Mouse (Mus musculus) heart, embryonic 11.5 days (tissue): ENCODE results near the gene Csad. TPM values are rescaled to one million over a fixed set of nuclear protein-coding genes. Genes with fewer than 3 reads are reported as not detected.

Source experiments
- ATAC-seq: fragments of 200-750 bp; cut with Nextera tagmentation; replicated peaks from 2 replicates; pipeline ENCODE4 v1.8.0; 2017; ENCODE audit warnings: moderate library complexity; ENCODE audit not compliant: insufficient number of reproducible peaks, low FRiP score, low TSS enrichment
- H3K27ac ChIP-seq: fragments of 300-500 bp; sonication (generic); 2 replicates; pipeline ENCODE4 v1.5.1; 2014; ENCODE audit warnings: mild to moderate bottlenecking, low read depth, low read length
- H3K27me3 ChIP-seq: fragments of 300-500 bp; sonication (generic); 2 replicates; pipeline ENCODE4 v1.6.1; 2014; ENCODE audit warnings: mild to moderate bottlenecking, low read length, mixed read lengths; ENCODE audit not compliant: control insufficient read depth, insufficient read depth
- H3K36me3 ChIP-seq: fragments of 300-500 bp; sonication (generic); 2 replicates; pipeline ENCODE4 v1.6.1; 2014; ENCODE audit warnings: mild to moderate bottlenecking, low read length, moderate library complexity, mixed read lengths; ENCODE audit not compliant: control insufficient read depth, insufficient read depth
- H3K4me1 ChIP-seq: fragments of 300-500 bp; sonication (generic); 2 replicates; pipeline ENCODE4 v1.6.1; 2014; ENCODE audit warnings: low read length; ENCODE audit not compliant: control insufficient read depth, insufficient read depth
- H3K4me2 ChIP-seq: fragments of 300-500 bp; sonication (generic); 2 replicates; pipeline ENCODE4 v1.6.1; 2014; ENCODE audit warnings: mild to moderate bottlenecking, moderate library complexity
- H3K4me3 ChIP-seq: fragments of 300-500 bp; sonication (generic); 2 replicates; pipeline ENCODE4 v1.5.1; 2014; ENCODE audit warnings: low read depth, low read length
- H3K9ac ChIP-seq: fragments of 300-500 bp; sonication (generic); 2 replicates; pipeline ENCODE4 v1.6.1; 2014; ENCODE audit warnings: mild to moderate bottlenecking, low read depth, low read length, moderate library complexity
- H3K9me3 ChIP-seq: fragments of 300-500 bp; sonication (generic); replicated peaks from 2 replicates; pipeline ENCODE4 v1.6.1; 2016; ENCODE audit warnings: low read length; ENCODE audit not compliant: control insufficient read depth
- WGBS: fragments of 180-500 bp; shearing (Covaris S2); extraction: QIAGEN DNeasy Blood & Tissue Kit; methylation state at CpG from one replicate; pipeline ENCODE4 v1.1.7; 2014; ENCODE audit not compliant: insufficient replicate concordance; 5-methylcytosine and 5-hydroxymethylcytosine counted together
- polyA plus RNA-seq: library from polyadenylated mRNA; unstranded; fragments of >200 nt; fragmentation: Nextera tagmentation; extraction: Ambion mirVana; gene quantifications from 2 replicates; pipeline ENCODE4 v1.2.1, GENCODE M21; 2014

Gene Csad
- polyA plus RNA-seq, 1 experiment from 2014 or later, result 33.4 TPM

- no peak overlapping the region for H3K9ac ChIP-seq
- H3K4me1 ChIP-seq, result no peaks in the 10 kb centered on the region; the same call in 1 of the 2 replicates
- H3K27ac ChIP-seq, result no peak overlapping the region
- H3K9me3 ChIP-seq, result no peaks in the 10 kb centered on the region
- no peak for ATAC-seq
- no peak overlapping the region for H3K4me2 ChIP-seq
- WGBS, result 64% methylated on average over 3 of the region's 3 CpGs
- no peak overlapping the region for H3K4me3 ChIP-seq
- no peaks in the 10 kb centered on the region for H3K27me3 ChIP-seq
- H3K36me3 ChIP-seq, result peaks cover 7% of the 10 kb centered on the region
Measured at GRCm38 (mm10) chr15:102183076-102183475, 21.4 kb downstream of the Csad start.

GRCm38 (mm10) chr15:102179924-102180323 is 24.6 kb downstream of the Csad start:
- WGBS, result 86% methylated on average over 14 of the region's 14 CpGs
- peaks cover 5% of the 10 kb centered on the region; the same call in 1 of the 2 replicates for H3K36me3 ChIP-seq

GRCm38 (mm10) chr15:102179106-102179505 is 25.4 kb downstream of the Csad start:
- Histone ChIP-seq H3K27ac (no peak overlapping the region), H3K36me3 (peaks cover 3% of the 10 kb centered on the region; the same call in 1 of the 2 replicates), H3K9ac (no peak overlapping the region), H3K9me3 (peaks cover 4% of the 10 kb centered on the region; the same call in 1 of the 2 replicates), H3K27me3 (no peaks in the 10 kb centered on the region), H3K4me2 (no peak overlapping the region), H3K4me1 (no peaks in the 10 kb centered on the region), H3K4me3 (no peak overlapping the region)
- 68% methylated on average over 9 of the region's 9 CpGs for WGBS
- ATAC-seq, result no peak

More at GRCm38 (mm10) chr15:102179924-102180323, 24.6 kb downstream of the Csad start:
- H3K27me3 ChIP-seq, result no peaks in the 10 kb centered on the region
- H3K4me2 ChIP-seq, result no peak overlapping the region
- no peak for ATAC-seq
- H3K27ac ChIP-seq, result no peak overlapping the region
- H3K9ac ChIP-seq, result no peak overlapping the region
- H3K4me1 ChIP-seq, result no peaks in the 10 kb centered on the region
- H3K9me3 ChIP-seq, result no peaks in the 10 kb centered on the region
- H3K4me3 ChIP-seq, result no peak overlapping the region

- Histone ChIP-seq H3K4me3 (no peak overlapping the region), H3K9ac (no peak overlapping the region), H3K27ac (no peak overlapping the region), H3K27me3 (no peaks in the 10 kb centered on the region), H3K4me2 (no peak overlapping the region), H3K36me3 (peaks cover 3% of the 10 kb centered on the region; the same call in 1 of the 2 replicates), H3K9me3 (peaks cover 4% of the 10 kb centered on the region; the same call in 1 of the 2 replicates), H3K4me1 (no peaks in the 10 kb centered on the region)
- 18% methylated on average over 6 of the region's 6 CpGs for WGBS
- no peak for ATAC-seq
Measured at GRCm38 (mm10) chr15:102178279-102178678, 26.2 kb downstream of the Csad start.

GRCm38 (mm10) chr15:102177417-102177816 is 27.1 kb downstream of the Csad start:
- Histone ChIP-seq H3K4me3 (no peak overlapping the region), H3K36me3 (peaks cover 3% of the 10 kb centered on the region; the same call in 1 of the 2 replicates), H3K9me3 (peaks cover 4% of the 10 kb centered on the region; the same call in 1 of the 2 replicates), H3K4me1 (no peaks in the 10 kb centered on the region), H3K9ac (no peak overlapping the region), H3K27ac (no peak overlapping the region), H3K27me3 (no peaks in the 10 kb centered on the region), H3K4me2 (no peak overlapping the region)
- 87% methylated on average over 8 of the region's 8 CpGs for WGBS
- ATAC-seq, result no peak

- 81% methylated on average over 7 of the region's 7 CpGs for WGBS
- H3K27ac ChIP-seq, result no peak overlapping the region
- peaks cover 3% of the 10 kb centered on the region; the same call in 1 of the 2 replicates for H3K36me3 ChIP-seq
- H3K9ac ChIP-seq, result no peak overlapping the region
- no peaks in the 10 kb centered on the region for H3K4me1 ChIP-seq
- no peak overlapping the region for H3K4me2 ChIP-seq
- no peak overlapping the region for H3K4me3 ChIP-seq
- H3K27me3 ChIP-seq, result no peaks in the 10 kb centered on the region
- ATAC-seq, result no peak
- peaks cover 4% of the 10 kb centered on the region; the same call in 1 of the 2 replicates for H3K9me3 ChIP-seq
Measured at GRCm38 (mm10) chr15:102176571-102177316, 27.8 kb downstream of the Csad start.

- H3K4me3 ChIP-seq, result no peak overlapping the region
- H3K9ac ChIP-seq, result no peak overlapping the region
- H3K4me1 ChIP-seq, result no peaks in the 10 kb centered on the region
- H3K36me3 ChIP-seq, result peaks cover 3% of the 10 kb centered on the region; the same call in 1 of the 2 replicates
- peaks cover 4% of the 10 kb centered on the region; the same call in 1 of the 2 replicates for H3K9me3 ChIP-seq
- 79% methylated on average over 16 of the region's 16 CpGs for WGBS
- no peak overlapping the region for H3K4me2 ChIP-seq
- no peak overlapping the region for H3K27ac ChIP-seq
- no peaks in the 10 kb centered on the region for H3K27me3 ChIP-seq
- no peak for ATAC-seq
Measured at GRCm38 (mm10) chr15:102175736-102176319, 28.7 kb downstream of the Csad start.

GRCm38 (mm10) chr15:102173581-102173980 is 30.9 kb downstream of the Csad start:
- WGBS, result 82% methylated on average over 3 of the region's 3 CpGs
- Histone ChIP-seq H3K9me3 (peaks cover 4% of the 10 kb centered on the region; the same call in 1 of the 2 replicates), H3K4me2 (no peak overlapping the region), H3K27me3 (no peaks in the 10 kb centered on the region), H3K27ac (no peak overlapping the region), H3K4me1 (no peaks in the 10 kb centered on the region), H3K4me3 (no peak overlapping the region), H3K9ac (no peak overlapping the region), H3K36me3 (no peaks in the 10 kb centered on the region; the same call in 1 of the 2 replicates)
- no peak for ATAC-seq
